ENCODE assay signal across 24 mouse cellular contexts in the genomic region with DNA sequence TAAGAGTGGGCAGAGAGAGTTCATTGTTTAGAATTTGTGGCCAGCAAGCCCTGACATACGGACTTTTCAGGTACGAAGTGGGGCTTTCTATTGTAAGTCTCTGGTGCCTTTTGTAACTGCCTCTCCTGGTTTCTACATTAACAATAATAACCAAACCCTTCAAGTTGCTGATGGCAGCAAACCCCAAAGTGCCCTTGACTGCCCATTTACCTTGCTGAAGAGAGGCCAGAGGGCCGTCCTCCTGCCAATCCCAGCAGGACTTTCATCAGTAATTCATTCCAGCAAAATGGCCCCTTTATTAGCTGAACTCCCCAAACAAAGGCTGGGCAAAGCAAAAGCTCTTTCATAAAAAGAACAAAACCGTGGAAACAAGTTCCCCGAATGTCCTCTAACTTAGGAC. TPM values are rescaled to one million over a fixed set of nuclear protein-coding genes. Genes with fewer than 3 reads are reported as not detected.
DNase-seq lines count a peak whose midpoint lies in the region; ATAC-seq lines count a peak whose summit lies in the region.
"Had no signal": no experiment of that assay in that cellular context is flagged by ENCODE, and none has a peak within 500 bp of the region (broad histone marks: within the 10 kb centered on the region; RNA-seq: fewer than 3 reads in every experiment).

No protein-coding gene starts in this region.

- peaks cover 27% of the 10 kb centered on the region for H3K36me3 ChIP-seq in kidney, embryonic 15.5 days
- H3K36me3 ChIP-seq in lung, embryonic 16.5 days (ENCODE audit: control insufficient read depth, insufficient read depth, low read length), result peaks cover 9% of the 10 kb centered on the region

- DNase-seq in kidney, adult 11 months, result peak; percentile 69
- DNase-seq in kidney, postnatal 4 days, result no peak
- peak; percentile 27 for DNase-seq in brain, adult 2 months (ENCODE audit: low read depth, low spot score)
- DNase-seq in heart, postnatal 10 days, result no peak
- no peak for DNase-seq in right cerebral cortex, postnatal 25 days
- no peak for DNase-seq in gastrocnemius, postnatal 25 days
- DNase-seq: adrenal gland, postnatal 25 days; cerebellum, adult 8-10 months; gastrocnemius, postnatal 10 days; right cerebral cortex, adult 18-20 months; spleen, adult 18-20 months; thymus, postnatal 36 days had no signal

- H3K9ac ChIP-seq in kidney, embryonic 15.5 days, result no peak overlapping the region
- H3K9ac ChIP-seq in lung, embryonic 16.5 days (ENCODE audit: low read length), result no peak overlapping the region
- H3K9ac ChIP-seq: embryonic facial prominence, embryonic 13.5 days; heart, embryonic 15.5 days; limb, embryonic 12.5 days; liver, embryonic 12.5 days; midbrain, embryonic 12.5 days; neural tube, embryonic 12.5 days had no signal

- 78% methylated on average over 5 of the region's 5 CpGs for WGBS in kidney, embryonic 15.5 days
- WGBS in lung, embryonic 16.5 days, result 60% methylated on average over 5 of the region's 5 CpGs

- peaks cover 1% of the 10 kb centered on the region; the same call in 1 of the 2 replicates for H3K9me3 ChIP-seq in kidney, embryonic 15.5 days (replicated peaks)
- peaks cover 1% of the 10 kb centered on the region; the same call in 1 of the 2 replicates for H3K9me3 ChIP-seq in lung, embryonic 16.5 days (ENCODE audit: control insufficient read depth, low read length)
- H3K9me3 ChIP-seq: embryonic facial prominence, embryonic 13.5 days; heart, embryonic 15.5 days; limb, embryonic 12.5 days; liver, embryonic 12.5 days; midbrain, embryonic 12.5 days had no signal

- peaks cover 41% of the 10 kb centered on the region for H3K4me1 ChIP-seq in kidney, embryonic 15.5 days
- peaks cover 34% of the 10 kb centered on the region for H3K4me1 ChIP-seq in lung, embryonic 16.5 days (replicated peaks; ENCODE audit: control insufficient read depth, insufficient read depth, low read length)

- 0 out of 2 replicates have a peak overlapping the region, but pooled peaks have one; percentile 4 for H3K27ac ChIP-seq in kidney, embryonic 15.5 days
- H3K27ac ChIP-seq in lung, embryonic 16.5 days (ENCODE audit: low read length), result peak overlapping the region; percentile 68
- H3K27ac ChIP-seq: embryonic facial prominence, embryonic 13.5 days; heart, embryonic 15.5 days; hindbrain, postnatal 0 days; limb, embryonic 12.5 days; liver, embryonic 12.5 days; macrophage; midbrain, embryonic 12.5 days; neural tube, embryonic 12.5 days had no signal

- H3K4me2 ChIP-seq in kidney, embryonic 15.5 days, result no peak overlapping the region
- H3K4me2 ChIP-seq in lung, embryonic 16.5 days (ENCODE audit: low read depth, low read length), result no peak overlapping the region
- H3K4me2 ChIP-seq: embryonic facial prominence, embryonic 13.5 days; heart, embryonic 15.5 days; limb, embryonic 12.5 days; liver, embryonic 12.5 days; midbrain, embryonic 12.5 days; neural tube, embryonic 12.5 days had no signal

- H3K27me3 ChIP-seq in kidney, embryonic 15.5 days, result no peaks in the 10 kb centered on the region
- no peaks in the 10 kb centered on the region for H3K27me3 ChIP-seq in lung, embryonic 16.5 days (ENCODE audit: control insufficient read depth, insufficient read depth, low read depth, low read length)
- H3K27me3 ChIP-seq: CH12.LX; embryonic facial prominence, embryonic 13.5 days; heart, embryonic 15.5 days; limb, embryonic 12.5 days; liver, embryonic 12.5 days; midbrain, embryonic 12.5 days; neural tube, embryonic 12.5 days had no signal

- intact Hi-C loops in heart, postnatal 10 days (cut with DNase I), result no loop called here

- H3K4me3 ChIP-seq in kidney, embryonic 15.5 days (replicated peaks), result no peak overlapping the region
- H3K4me3 ChIP-seq in lung, embryonic 16.5 days (ENCODE audit: low read length), result no peak overlapping the region
- H3K4me3 ChIP-seq: embryonic facial prominence, embryonic 13.5 days; heart, embryonic 15.5 days; limb, embryonic 12.5 days; liver, embryonic 12.5 days; midbrain, embryonic 12.5 days; neural tube, embryonic 12.5 days had no signal

- ATAC-seq in kidney, embryonic 15.5 days (replicated peaks; ENCODE audit: low FRiP score), result no peak
- peak; percentile 21; the same call in 1 of the 2 replicates for ATAC-seq in lung, embryonic 16.5 days (ENCODE audit: low read depth)
- ATAC-seq: hindbrain, postnatal 0 days; intestine, postnatal 0 days; liver, embryonic 12.5 days had no signal

RNA-seq across cellular contexts. Expression of a gene that starts 58.0 kb away (rescaled TPM):
- 47.0 and 50.8 TPM in 2 replicates for polyA plus RNA-seq in kidney, embryonic 15.5 days (2015; fragmentation: Nextera tagmentation; extraction: Ambion mirVana)
- 32.1 and 35.5 TPM in 2 replicates for polyA plus RNA-seq in lung, embryonic 16.5 days (2015; fragmentation: Nextera tagmentation; extraction: Ambion mirVana)
- total RNA-seq in heart, postnatal 10 days (2021), result 10 to 100 TPM; 21.1 to 21.9 TPM
- 1 to 10 TPM; 8.3 to 8.5 TPM for total RNA-seq in gastrocnemius, postnatal 25 days (2021)

Comparison
In these comparisons a context has a peak if more than half of its experiments do, and no peak if none do; other contexts are left out.
1. DNase-seq: peak in kidney, adult 11 months (single experiment) and brain, adult 2 months (single experiment); none in kidney, postnatal 4 days (0 of 2), heart, postnatal 10 days (0 of 2), right cerebral cortex, postnatal 25 days (single experiment) and gastrocnemius, postnatal 25 days (single experiment).